Mouse (Mus musculus): ENCODE data around the gene Slc6a16.
"Not testable (repeated sequence)": the region's sequence is repeated elsewhere in the genome, so short reads cannot be mapped to it uniquely, and the experiment has no call there.

Gene Slc6a16

DNA sequence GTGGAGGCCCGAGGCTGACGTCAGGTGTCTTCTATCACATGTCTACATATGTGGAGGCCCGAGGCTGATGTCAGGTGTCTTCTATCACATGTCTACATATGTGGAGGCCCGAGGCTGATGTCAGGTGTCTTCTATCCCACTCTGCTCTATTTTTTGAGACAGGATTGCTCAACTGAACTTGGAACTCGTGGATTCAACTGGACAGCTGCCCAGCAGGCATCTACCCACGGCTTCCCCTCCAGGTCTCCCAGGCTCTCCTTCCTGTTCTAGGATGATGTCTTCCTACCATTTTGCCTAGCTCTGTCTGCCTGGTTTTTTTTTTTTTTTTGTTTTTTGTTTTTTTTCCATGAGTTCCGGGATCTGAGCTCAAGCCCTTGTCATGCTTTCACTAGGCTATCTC is 14.9 kb downstream of the Slc6a16 start:
- not testable (repeated sequence) for DNase-seq

- no peak for DNase-seq
Measured at GRCm38 (mm10) chr7:45257063-45257840, 16.4 kb downstream of the Slc6a16 start.

- no peak for DNase-seq
Measured at GRCm38 (mm10) chr7:45259281-45259680, 18.4 kb downstream of the Slc6a16 start.

GRCm38 (mm10) chr7:45262266-45262665 is 21.4 kb downstream of the Slc6a16 start:
- DNase-seq = no peak

- no peak for DNase-seq
Measured at GRCm38 (mm10) chr7:45263006-45263607, 22.2 kb downstream of the Slc6a16 start.

DNA sequence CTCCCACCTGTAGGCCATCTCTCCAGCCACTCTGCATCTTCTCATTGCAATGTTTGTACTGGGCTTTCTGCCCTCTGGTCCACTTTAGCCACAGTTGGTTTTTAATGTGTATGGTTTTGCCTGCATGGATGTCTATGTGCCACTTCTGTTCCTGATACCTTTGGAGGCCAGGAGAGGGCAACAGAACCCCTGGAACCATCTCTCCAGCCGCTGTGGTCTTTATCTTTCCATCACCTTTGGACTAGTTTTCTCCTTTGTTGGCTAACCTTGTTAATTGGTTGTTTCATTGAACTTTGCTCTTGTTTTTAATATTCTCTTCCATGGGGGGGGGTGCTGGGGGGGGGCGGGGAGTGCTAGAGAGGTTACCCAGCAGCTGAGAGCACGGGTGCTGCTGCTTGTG is 23.5 kb downstream of the Slc6a16 start:
- DNase-seq = peak; percentile 9

DNA sequence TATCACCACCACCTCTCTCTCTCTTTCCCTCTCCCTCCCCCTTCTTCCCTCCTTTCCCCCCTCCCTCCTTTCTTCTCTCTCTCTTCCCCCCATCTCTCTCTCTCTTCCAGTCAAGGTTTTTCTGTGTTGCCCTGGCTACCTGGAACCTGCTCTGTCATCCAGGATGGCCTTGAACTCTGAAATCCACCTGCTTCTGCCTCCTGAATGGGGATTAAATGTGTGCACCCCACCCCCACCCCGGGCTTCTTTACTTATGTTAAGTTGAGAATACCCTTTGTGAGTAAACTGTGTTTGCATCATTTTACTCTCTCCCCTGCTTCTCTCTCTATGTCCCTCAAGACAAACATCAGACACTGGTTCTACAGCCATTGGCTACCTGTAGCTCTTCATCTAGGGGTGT is 24.6 kb downstream of the Slc6a16 start:
- no peak for DNase-seq

DNA sequence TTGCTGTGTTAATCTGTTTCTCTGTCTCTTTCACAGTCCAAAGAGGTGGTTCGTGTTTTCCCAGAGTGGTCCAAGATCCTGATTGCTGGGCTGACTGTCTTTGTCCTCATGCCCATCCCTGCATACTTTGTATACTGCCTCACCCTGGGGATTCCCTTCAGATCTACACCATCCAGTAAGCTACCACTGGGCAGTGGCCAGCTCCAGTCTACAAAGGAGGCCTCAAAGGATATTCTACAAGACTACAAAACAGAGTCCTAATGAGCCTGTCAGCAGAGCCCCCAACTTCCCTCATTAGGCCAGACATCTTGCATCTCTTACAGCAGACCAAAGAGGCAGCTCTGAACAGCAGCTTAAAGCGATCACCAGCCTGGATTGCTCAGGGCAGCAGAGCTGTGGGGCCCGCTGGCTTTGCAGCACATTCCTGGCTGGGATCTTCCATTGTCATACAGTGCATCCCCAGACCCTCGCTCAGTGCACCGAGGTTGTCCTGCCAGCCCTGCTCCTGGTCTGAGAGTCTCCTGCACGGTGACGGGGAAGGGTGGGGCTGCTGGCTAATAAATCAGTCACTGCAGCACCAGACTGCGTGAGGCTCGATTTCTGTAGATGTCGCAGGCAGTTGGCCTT is 32.0 kb downstream of the Slc6a16 start:
- DNase-seq = no peak

GRCm38 (mm10) chr7:45273672-45274071 is 32.8 kb downstream of the Slc6a16 start:
- DNase-seq = no peak

DNA sequence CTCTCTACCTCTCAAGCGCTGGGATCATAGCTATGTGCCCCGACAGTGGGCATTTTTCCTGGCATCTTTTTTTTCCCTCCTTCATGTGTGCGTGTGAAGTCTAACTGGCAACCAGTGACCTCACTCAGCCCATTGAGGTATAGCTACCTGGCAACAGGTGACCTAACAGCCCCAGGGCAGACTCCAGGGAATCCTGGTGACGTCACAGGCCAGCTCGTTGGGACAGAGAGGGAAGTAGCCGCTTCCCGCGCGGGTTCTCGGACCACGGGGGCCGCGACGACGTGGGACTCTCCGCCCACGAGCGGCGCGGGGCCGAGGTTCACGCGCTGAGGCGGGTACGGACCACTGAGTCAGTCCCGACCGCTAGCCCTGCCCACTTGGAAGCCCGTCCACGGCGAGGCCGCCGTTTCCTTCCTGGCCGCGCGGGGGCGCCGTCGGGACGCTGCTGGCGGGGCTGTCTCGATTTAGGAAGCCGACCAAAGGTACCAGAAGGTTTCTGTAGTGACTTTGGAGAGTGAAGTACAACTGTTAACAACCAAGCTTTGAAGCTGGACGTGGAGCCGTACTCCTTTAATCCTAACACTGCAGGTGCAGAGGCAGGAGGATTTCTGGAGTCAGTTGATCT is 36.4 kb downstream of the Slc6a16 start, which contains the start of gene Slc6a21:
TSS of gene Slc6a21 (plus strand) at position 378 of the 625 bp plus-strand sequence.
- DNase-seq = peak; percentile 78

- no peak for DNase-seq
Measured at GRCm38 (mm10) chr7:45286486-45286885, 45.6 kb downstream of the Slc6a16 start.

DNA sequence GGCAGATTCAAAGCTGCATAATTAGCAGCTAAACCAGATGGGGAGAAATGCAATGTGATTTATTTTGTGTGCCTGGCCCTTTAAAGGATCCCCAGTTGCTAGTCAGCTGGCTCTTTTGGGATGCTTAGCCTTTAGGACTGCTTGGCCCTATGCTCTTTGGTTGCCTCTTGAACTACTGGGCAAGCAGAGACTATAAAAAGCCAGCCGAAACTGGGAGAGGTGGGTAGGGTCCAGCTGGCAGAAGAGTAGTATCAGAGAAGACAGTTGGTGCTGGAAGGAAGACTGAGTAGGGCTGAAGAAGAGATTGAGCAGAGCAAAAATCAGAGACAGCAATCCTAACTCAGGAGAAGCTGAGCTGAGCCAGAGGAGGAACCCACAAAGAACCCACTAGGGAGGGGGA is 55.7 kb downstream of the Slc6a16 start:
- DNase-seq = no peak

- no peak for DNase-seq
Measured at GRCm38 (mm10) chr7:45297563-45297962, 56.7 kb downstream of the Slc6a16 start.

GRCm38 (mm10) chr7:45299752-45300151 is 58.9 kb downstream of the Slc6a16 start:
- peak; percentile 40 for DNase-seq

DNA sequence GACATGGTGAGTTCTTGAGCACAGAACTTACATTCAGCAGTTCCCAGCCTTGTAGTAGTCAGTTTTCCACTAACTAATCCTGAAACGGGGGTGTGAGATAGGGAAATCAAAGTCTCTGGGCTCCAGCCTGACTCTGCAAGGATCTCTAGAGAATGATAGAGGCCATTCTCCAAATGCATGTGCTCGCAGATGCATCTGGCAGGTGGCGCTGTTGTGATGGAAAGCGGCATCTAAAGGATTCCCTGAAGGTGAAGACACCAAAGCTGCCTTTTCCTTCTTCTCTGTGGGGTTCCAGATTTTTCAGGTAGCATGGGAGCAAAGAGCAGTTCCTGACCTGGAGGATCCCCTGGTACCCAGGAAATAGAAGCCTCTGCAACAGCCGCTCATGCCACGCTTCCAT is 59.4 kb downstream of the Slc6a16 start:
- peak; percentile 45 for DNase-seq

GRCm38 (mm10) chr7:45302626-45303025 is 61.7 kb downstream of the Slc6a16 start:
- DNase-seq = no peak

DNA sequence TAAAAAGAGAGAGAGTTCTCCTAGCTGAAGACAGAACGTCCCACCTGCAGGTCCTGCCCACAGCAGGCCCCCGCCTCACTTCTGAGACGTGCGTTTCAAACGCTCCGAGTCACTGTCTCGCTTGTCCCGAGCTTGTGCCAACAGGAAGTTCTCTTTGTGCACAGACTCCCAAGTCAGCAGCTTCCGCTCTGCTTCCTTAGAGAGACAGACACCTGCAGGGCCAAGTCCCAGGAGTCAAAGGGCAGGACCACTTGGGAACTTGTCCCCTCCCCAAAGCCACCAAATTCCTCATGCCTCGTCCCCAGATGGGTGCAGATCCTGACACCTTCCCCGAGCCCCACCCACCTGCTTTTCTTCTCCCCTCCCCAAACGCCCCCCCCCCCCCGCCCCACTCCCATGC is 64.0 kb downstream of the Slc6a16 start:
- no peak for DNase-seq

DNA sequence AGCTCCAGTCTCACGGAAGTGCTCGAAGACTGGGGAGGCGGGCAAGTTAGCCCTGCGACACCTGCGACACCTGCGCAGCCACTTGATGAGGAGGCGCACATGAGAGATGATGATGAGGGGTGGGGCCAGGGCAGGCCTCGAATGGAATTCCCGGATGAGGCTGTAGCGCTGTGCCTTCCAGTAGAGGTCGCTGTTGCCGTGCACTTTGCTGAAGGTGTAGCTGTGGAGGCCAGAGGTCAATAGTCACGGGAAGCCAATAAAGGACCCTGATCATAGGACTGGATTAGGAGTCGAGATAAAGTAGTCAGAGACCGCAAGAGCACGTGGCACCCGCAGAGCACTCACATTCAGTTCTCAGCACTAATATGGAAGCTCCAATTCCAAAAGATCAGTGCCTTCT is 64.4 kb downstream of the Slc6a16 start:
- DNase-seq = peak; percentile 65

- DNase-seq = no peak
Measured at GRCm38 (mm10) chr7:45308551-45309240, 67.8 kb downstream of the Slc6a16 start.

DNA sequence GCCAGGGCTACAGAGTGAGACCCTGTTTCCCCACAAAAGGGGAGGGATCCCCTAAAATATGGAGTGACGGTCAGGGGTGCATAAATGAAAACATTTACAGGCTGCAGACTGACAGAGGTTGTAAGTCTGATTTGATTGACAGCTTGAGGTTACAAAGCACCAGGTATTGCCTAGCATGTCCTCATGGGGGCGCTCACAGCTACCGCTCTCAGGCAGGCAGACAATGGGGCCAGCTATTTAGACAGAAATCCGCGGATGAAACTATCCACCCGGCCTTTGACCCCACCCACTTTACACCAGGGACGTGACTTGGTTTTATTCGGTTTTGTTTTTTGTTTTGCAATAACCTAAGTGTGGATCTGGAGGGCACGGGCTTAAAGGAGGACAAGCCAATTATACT is 68.6 kb downstream of the Slc6a16 start:
- no peak for DNase-seq

- DNase-seq = no peak
Measured at GRCm38 (mm10) chr7:45312023-45312422, 71.1 kb downstream of the Slc6a16 start.

DNA sequence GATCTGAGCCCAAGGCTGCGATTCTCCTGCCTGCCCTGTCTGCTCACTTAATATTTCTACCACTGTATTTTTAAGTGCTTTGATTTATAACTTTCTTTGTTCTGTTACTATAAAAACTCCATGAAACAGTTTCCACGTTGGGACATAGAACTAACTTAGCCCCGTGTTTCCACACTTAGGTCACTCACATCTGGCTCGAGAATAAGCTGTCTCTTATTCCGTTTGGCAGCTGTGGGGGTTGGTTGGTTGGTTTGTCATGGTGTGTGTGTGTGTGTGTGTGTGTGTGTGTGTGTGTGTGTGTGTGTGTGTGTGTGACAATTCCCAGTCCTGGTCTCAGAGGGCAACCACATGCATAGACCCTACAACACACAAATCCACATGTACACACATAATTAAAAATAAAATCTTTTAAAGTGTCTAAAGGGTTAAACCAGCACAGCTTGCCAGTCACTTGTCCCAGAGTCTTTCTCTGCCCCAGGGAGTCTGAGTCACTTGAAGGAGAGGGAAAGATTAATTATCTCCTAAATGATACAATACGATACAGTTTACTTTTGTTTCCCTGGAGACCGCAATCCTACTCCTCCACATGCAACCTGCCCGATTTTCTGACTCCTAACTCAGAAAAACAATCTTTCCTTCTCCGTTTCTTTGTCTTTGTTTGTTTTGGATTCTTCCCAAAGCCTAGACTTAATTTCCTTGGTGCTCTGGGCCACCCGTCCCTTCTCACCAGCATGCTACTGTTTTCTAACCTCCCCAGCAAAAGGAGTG is 72.0 kb downstream of the Slc6a16 start:
- DNase-seq = no peak

All from kidney, adult 11 months (tissue).